Comparison of ENCODE assay signal across 8 mouse cellular contexts in the genomic region with DNA sequence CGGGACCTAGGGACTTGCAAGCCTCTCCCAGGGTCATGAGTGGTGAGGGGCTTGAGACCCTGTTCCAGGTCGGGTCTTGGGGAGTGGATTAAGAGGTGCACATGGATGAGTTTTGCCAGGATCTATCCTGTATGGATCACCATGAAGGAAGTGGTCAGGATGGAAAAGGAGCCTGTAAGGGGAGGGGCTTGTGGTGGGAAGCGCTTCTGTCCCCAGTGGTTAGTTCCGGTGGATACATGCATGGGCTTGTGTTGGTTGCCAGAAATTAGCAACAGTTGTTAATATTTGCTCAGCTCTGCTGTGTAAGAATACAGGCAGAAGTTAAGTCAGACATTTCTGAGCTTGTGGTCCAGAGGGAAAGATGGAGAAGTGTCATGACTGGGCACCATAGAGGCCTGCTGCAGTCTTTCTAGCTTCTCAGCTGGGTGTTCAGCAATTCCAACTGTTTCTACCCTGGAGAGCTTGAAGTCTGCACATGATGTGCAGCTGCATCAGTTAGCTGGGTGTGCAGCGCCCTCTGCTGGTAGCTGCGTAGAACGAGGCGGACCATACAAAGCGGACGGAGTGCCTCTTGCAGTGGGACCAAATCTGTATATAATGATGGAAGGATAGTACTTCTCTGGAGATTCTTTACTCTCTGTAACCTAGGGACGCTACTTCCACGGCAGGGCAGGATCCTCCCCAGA. TPM values are rescaled to one million over a fixed set of nuclear protein-coding genes. Genes with fewer than 3 reads are reported as not detected.
DNase-seq lines count a peak whose midpoint lies in the region; ATAC-seq and TF ChIP-seq lines count a peak whose summit lies in the region.

No protein-coding gene starts in this region.

- peak; percentile 55 for DNase-seq in MEL-GATA-1-ER (ENCODE audit: extremely low read depth, low read depth)
- peak; percentile 75 to 77 for DNase-seq in cerebellum, adult 18-20 months
- DNase-seq in hindbrain, embryonic 10.5 days (ENCODE audit: low spot score): peak; percentile 83
- peak; percentile 79 to 84 for DNase-seq in layer of hippocampus, adult 8-10 months (ENCODE audit: low spot score in 2 of 2)
- peak; percentile 46 for DNase-seq in ovary, postnatal 10 days (ENCODE audit: low spot score)
- peak; percentile 72 for DNase-seq in thymus, adult 2 months

- WGBS in forebrain, embryonic 16.5 days: 32% methylated on average over 12 of the region's 12 CpGs
- WGBS in hindbrain, embryonic 10.5 days: 34% methylated on average over 12 of the region's 12 CpGs
- 37% methylated on average over 12 of the region's 12 CpGs for WGBS in lung, embryonic 16.5 days
- WGBS in thymus, adult 2 months: 45% methylated on average over 12 of the region's 12 CpGs

- ATAC-seq in forebrain, embryonic 16.5 days: peak; percentile 71
- ATAC-seq in lung, embryonic 16.5 days (ENCODE audit: low read depth): peak; percentile 80

- H3K36me3 ChIP-seq in forebrain, embryonic 16.5 days (ENCODE audit: control insufficient read depth, insufficient read depth): peaks cover 26% of the 10 kb centered on the region
- peaks cover 84% of the 10 kb centered on the region for H3K36me3 ChIP-seq in hindbrain, embryonic 10.5 days
- peaks cover 5% of the 10 kb centered on the region for H3K36me3 ChIP-seq in lung, embryonic 16.5 days (ENCODE audit: control insufficient read depth, insufficient read depth, low read length)
- peaks cover 10% of the 10 kb centered on the region for H3K36me3 ChIP-seq in thymus, adult 2 months (ENCODE audit: control insufficient read depth, insufficient read depth, low read length)

- peak; percentile 94 for TF ChIP-seq CTCF in thymus, adult 2 months (IDR thresholded peaks at IDR 0.05; ENCODE audit: borderline replicate concordance, control insufficient read depth, extremely low read depth, insufficient read depth, low read length, poor library complexity)

- TF ChIP-seq POLR2A in thymus, adult 2 months (IDR thresholded peaks at IDR 0.05; ENCODE audit: control insufficient read depth, extremely low read depth, insufficient read depth, low read length, poor library complexity): no peak

- no peak overlapping the region for H3K9ac ChIP-seq in forebrain, embryonic 16.5 days (replicated peaks; ENCODE audit: low read depth, low read length)
- no peak overlapping the region for H3K9ac ChIP-seq in lung, embryonic 16.5 days (ENCODE audit: low read length)

- H3K4me2 ChIP-seq in forebrain, embryonic 16.5 days (ENCODE audit: low read length): no peak overlapping the region
- no peak overlapping the region for H3K4me2 ChIP-seq in lung, embryonic 16.5 days (ENCODE audit: low read depth, low read length)

- peaks cover 5% of the 10 kb centered on the region for H3K4me1 ChIP-seq in forebrain, embryonic 16.5 days (replicated peaks; ENCODE audit: control insufficient read depth, insufficient read depth, low read length)
- H3K4me1 ChIP-seq in hindbrain, embryonic 10.5 days (replicated peaks): peaks cover 9% of the 10 kb centered on the region; the same call in 1 of the 2 replicates
- no peaks in the 10 kb centered on the region for H3K4me1 ChIP-seq in lung, embryonic 16.5 days (replicated peaks; ENCODE audit: control insufficient read depth, insufficient read depth, low read length)
- H3K4me1 ChIP-seq in thymus, adult 2 months (replicated peaks; ENCODE audit: control insufficient read depth, insufficient read depth, low read length): no peaks in the 10 kb centered on the region

- H3K27ac ChIP-seq in forebrain, embryonic 16.5 days (ENCODE audit: low read length): no peak overlapping the region
- H3K27ac ChIP-seq in hindbrain, embryonic 10.5 days: no peak overlapping the region
- no peak overlapping the region for H3K27ac ChIP-seq in lung, embryonic 16.5 days (ENCODE audit: low read length)
- H3K27ac ChIP-seq in thymus, adult 2 months (ENCODE audit: control insufficient read depth, insufficient read depth, low read length): no peak overlapping the region

- no peaks in the 10 kb centered on the region for H3K9me3 ChIP-seq in forebrain, embryonic 16.5 days (ENCODE audit: control insufficient read depth, low read length)
- H3K9me3 ChIP-seq in hindbrain, embryonic 10.5 days: 0 out of 2 replicates have a peak, but pooled peaks cover 2% of the 10 kb centered on the region
- H3K9me3 ChIP-seq in lung, embryonic 16.5 days (ENCODE audit: control insufficient read depth, low read length): no peaks in the 10 kb centered on the region

- H3K4me3 ChIP-seq in forebrain, embryonic 16.5 days (replicated peaks; ENCODE audit: low read length): no peak overlapping the region
- H3K4me3 ChIP-seq in hindbrain, embryonic 10.5 days: no peak overlapping the region
- H3K4me3 ChIP-seq in lung, embryonic 16.5 days (ENCODE audit: low read length): no peak overlapping the region
- H3K4me3 ChIP-seq in thymus, adult 2 months (ENCODE audit: control insufficient read depth, insufficient read depth, low read length): no peak overlapping the region

- H3K27me3 ChIP-seq in forebrain, embryonic 16.5 days (replicated peaks; ENCODE audit: control insufficient read depth, insufficient read depth, low read length): no peaks in the 10 kb centered on the region
- no peaks in the 10 kb centered on the region for H3K27me3 ChIP-seq in hindbrain, embryonic 10.5 days (ENCODE audit: insufficient read depth, poor library complexity, severe bottlenecking)
- no peaks in the 10 kb centered on the region for H3K27me3 ChIP-seq in lung, embryonic 16.5 days (ENCODE audit: control insufficient read depth, insufficient read depth, low read depth, low read length)
- H3K27me3 ChIP-seq in thymus, adult 2 months (ENCODE audit: control insufficient read depth, insufficient read depth, low read length): no peaks in the 10 kb centered on the region

RNA-seq across cellular contexts. Expression of a gene that starts 25.8 kb away (rescaled TPM):
- polyA plus RNA-seq in forebrain, embryonic 16.5 days (2015; fragmentation: Nextera tagmentation; extraction: Ambion mirVana): 118 and 122 TPM in 2 replicates
- 23.9 and 32.5 TPM in 2 replicates for polyA plus RNA-seq in hindbrain, embryonic 10.5 days (2016; fragmentation: Nextera tagmentation; extraction: Ambion mirVana)
- total RNA-seq in layer of hippocampus, adult 8-10 months (2022): 100 to 1,000 TPM; 150 to 162 (median 156) TPM
- 11.6 and 12.8 TPM in 2 replicates for polyA plus RNA-seq in lung, embryonic 16.5 days (2015; fragmentation: Nextera tagmentation; extraction: Ambion mirVana)
- 17.5 and 17.6 TPM in 2 replicates for polyA plus RNA-seq in thymus, adult 2 months (2012; rRNA removed)

RNA-seq across cellular contexts. Expression of a gene that starts 35.9 kb away (rescaled TPM):
- 13.2 and 15.7 TPM in 2 replicates for polyA plus RNA-seq in forebrain, embryonic 16.5 days (2015; fragmentation: Nextera tagmentation; extraction: Ambion mirVana)
- 13.1 and 16.0 TPM in 2 replicates for polyA plus RNA-seq in hindbrain, embryonic 10.5 days (2016; fragmentation: Nextera tagmentation; extraction: Ambion mirVana)
- total RNA-seq in layer of hippocampus, adult 8-10 months (2022): 10 to 100 TPM; 31.1 to 34.9 (median 33.2) TPM
- 17.3 and 19.4 TPM in 2 replicates for polyA plus RNA-seq in lung, embryonic 16.5 days (2015; fragmentation: Nextera tagmentation; extraction: Ambion mirVana)
- 17.3 and 18.2 TPM in 2 replicates for polyA plus RNA-seq in thymus, adult 2 months (2012; rRNA removed)
